Mouse (Mus musculus): ENCODE data around the gene Rab10. TPM values are rescaled to one million over a fixed set of nuclear protein-coding genes. Genes with fewer than 3 reads are reported as not detected.
A peak's percentile ranks its signal among the peaks of the same experiment; 100 is the strongest.

The Rab10 gene
- total RNA-seq, 4 experiments from 2014 or later = 179 to 239 (median 190) TPM

GRCm38 (mm10) chr12:3291849-3292248 lies 17.9 kb downstream of the Rab10 start:
- no peak for DNase-seq

DNA sequence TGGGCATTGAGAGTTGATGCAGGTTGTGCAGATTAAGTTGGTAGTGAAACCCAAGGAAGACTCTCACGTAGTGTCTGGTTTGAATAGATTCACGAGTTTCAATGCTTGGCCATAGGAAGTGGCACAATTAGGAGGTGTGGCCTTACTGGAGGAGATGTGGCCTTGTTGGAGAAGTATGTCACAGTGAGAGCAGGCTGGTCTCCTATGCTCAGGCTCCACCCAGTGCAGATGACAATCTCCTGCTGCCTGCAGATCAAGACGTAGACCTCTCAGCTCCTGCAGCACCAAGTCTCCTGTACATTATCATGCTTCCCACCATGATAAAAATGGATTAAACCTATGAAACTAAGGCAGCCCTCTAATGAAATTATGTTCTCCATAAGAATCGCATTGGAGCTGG lies 18.7 kb downstream of the Rab10 start:
- DNase-seq = no peak

GRCm38 (mm10) chr12:3288440-3288839 lies 21.3 kb downstream of the Rab10 start:
- no peak for DNase-seq

- DNase-seq = no peak
Measured at GRCm38 (mm10) chr12:3285919-3286318, 23.9 kb downstream of the Rab10 start.

GRCm38 (mm10) chr12:3285377-3285776 lies 24.4 kb downstream of the Rab10 start:
- no peak for DNase-seq

- no peak for DNase-seq
Measured at GRCm38 (mm10) chr12:3284463-3284862, 25.3 kb downstream of the Rab10 start.

DNA sequence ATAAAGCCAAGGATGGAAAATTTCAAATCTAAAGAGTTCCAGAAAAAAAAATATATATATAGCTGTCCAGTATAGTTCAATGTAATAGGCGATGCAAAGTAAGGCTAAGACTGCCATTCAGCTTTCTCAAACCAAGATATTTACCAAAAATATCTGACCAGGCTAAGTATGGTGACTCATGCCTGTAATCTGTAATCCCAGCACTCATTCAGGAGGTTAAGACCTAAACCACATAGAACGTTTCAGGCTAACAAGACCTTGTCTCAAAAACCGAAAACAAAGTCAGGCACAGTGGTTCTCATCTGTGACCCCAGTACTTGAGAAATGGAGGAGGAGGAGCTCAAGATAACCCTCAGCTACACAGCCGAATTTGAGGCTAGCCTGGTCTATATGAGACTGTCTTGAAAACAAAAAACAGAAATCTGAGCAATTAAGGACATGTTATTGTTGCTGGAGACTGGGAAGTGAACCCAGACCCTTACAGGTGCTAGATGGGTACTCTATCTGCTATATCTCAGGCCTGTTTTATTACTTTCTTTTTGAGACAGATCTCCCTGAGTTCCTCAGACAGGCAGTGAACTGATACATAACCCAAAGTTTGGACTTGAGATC lies 25.8 kb downstream of the Rab10 start:
- DNase-seq = no peak

- DNase-seq = peak; percentile 68
Measured at GRCm38 (mm10) chr12:3282954-3283353, 26.8 kb downstream of the Rab10 start.

GRCm38 (mm10) chr12:3282520-3282919 lies 27.2 kb downstream of the Rab10 start:
- DNase-seq = no peak

DNA sequence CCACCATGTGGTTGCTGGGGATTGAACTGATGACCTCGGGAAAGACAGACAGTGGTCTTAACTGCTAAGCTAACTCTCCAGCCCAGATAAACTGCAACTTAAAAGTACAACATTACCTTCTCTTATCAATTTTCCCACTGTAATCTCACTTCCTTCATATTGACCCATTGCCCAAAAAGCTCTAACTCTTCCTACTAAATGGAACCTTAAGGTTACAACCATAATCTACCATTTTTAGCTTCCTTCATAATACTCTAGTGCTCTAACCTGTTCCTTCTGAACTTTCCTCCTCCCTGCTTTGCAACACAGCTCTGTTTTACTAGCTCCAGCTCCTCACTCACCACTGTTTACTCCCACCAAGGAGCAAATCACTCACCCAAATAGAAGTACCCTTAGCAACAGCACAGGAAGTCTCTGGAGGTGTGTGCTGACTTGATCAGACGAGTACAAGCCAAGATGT lies 30.9 kb downstream of the Rab10 start:
- DNase-seq = no peak

GRCm38 (mm10) chr12:3270818-3271217 lies 39.0 kb downstream of the Rab10 start:
- DNase-seq = no peak

GRCm38 (mm10) chr12:3267397-3267796 lies 42.4 kb downstream of the Rab10 start:
- no peak for DNase-seq

- DNase-seq = no peak
Measured at GRCm38 (mm10) chr12:3265188-3265587, 44.6 kb downstream of the Rab10 start.

DNA sequence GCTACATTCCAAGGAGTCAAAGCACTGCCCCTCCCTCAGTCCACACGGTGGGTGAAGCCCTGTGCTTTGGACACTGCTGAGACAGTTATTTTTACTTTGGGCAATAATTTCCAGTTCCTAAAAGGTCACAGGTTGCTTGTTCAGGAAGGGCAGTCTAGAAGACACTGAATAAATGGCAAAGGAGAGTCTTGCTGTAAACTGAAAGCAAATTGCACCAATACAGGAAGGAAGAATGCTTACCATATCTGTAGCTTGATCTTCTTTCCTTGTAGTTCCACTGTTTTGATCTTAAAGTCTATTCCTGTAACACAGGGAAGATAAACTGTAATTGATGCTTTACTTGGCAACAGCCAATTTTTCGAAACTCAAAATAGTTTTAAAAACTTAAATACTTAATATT lies 45.3 kb downstream of the Rab10 start:
- DNase-seq = no peak

DNA sequence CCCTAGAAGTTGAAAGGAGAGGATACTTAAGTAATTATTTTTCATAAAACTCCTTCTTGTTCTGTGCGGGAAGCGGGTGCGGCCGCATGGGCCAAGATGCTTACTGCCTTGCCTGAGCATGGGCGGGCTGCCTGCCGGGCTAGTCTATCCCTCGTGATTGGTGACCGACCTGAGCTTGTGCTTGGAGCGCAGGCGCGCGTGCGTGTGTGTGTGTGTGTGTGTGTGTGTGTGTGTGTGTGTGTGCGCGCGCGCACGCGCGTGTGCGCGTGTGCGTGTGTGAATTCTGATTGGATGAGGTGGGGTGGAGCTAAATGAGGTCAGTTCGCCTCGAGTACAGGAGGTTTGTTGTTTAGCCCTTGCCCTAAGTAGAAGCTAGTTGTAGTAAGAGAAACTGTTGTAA lies 48.2 kb downstream of the Rab10 start:
- DNase-seq = no peak

DNA sequence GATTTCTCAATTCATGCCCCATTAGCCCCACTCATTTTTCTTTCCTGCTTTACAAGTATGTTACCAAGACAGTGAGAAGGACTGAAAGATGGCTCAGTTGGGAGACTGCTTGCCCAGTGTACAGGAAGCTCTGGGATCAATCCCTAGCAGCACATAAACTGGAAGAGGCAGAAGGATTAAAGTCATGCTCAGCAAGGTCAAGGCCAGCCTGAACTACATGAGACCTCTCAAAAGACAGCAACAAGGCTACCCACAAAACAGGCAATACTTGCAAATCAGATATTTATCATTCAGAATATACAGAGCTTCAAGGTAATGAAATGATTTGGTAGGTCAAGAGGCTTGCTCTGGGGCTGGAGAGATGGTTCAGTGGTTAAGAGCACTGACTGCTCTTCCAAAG lies 53.8 kb downstream of the Rab10 start:
- peak; percentile 55 for DNase-seq

DNA sequence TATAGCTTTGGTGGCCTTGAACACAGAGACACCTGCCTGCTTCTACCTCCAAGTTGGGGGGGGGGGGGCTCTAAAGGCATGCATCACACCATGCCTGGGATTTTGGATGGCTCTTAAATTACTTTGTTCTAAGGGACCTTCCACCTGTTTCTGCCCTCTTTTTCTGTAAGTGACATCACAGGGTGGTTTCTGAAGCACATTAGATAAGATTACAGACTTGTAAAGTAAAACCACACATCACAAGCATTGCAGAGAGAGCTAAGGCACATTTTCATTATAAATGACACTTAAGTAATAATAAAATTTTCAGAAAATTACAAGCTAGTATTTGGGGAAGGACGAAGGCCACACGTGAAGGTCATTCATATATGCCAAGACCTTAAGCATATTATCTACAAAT lies 54.3 kb downstream of the Rab10 start:
- DNase-seq = no peak

DNA sequence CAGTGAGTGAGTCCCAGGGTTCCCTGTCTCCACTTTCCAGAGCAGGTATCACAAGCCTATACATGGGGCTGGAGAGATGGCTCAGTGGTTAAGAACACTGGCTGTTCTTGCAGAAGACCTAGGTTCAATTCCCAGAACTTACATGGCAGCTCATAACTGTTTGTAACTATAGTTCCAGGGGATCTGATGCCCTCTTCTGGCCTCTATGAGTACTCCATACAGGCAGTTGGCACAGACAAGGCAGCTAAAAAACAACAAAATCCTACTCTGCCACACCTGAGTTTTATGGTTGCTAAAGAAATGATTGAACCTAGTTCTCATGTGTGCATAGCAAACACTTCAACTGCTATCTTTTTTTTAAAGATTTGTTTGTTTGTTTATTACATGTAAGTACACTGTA lies 56.2 kb downstream of the Rab10 start:
- DNase-seq = no peak

DNA sequence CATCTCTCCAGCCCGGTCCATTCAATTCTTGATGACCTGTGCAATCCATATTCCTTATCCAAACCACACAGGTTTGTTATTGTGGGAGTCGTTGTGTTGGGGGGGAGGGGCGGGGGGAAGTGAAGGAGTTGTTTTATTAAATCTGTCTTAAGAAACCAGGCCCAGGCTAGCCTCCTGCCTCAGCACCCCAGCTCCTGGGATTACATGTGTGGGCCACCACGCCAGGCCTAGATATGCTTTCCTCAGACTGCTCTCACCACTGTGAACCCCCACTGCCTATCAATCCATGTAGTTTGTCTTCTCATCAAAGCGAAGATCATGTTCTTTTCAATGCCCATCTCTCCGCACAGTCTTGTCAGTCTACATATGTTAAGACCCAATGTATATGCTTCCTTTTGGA lies 63.7 kb downstream of the Rab10 start:
- no peak for DNase-seq

GRCm38 (mm10) chr12:3239544-3239943 lies 70.2 kb downstream of the Rab10 start:
- no peak for DNase-seq

DNA sequence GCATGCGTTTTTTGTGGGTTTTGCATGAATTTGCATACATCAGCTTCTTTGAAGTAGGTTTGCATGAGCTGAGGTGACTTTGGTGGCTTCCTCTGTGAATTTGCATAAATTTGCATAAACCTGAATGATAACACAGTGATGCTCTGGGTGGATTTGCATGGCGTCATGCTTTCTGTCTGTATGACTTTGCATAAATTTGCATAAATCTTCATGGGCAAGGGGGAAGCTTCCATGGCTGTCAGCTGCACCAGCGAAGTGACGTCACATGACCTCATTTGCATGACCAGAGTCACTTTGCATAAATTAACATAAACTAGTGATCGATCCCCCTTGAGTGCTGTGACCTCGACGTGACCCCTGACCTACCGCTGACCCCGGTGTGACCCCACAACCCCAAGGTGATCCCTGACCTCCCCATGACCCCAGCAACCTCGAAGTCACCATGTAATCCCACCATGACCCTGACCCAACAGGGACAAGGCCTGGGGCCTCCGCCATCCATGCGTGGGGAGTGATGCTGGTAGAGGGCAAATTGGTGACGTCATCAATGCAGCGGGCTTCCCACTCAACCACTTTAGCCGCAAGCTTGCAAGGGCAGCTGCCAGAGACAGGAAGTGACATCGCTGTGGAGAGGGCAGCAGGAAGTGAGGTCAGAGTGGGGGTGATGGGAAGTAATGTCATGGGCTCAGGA lies 71.3 kb downstream of the Rab10 start:
- DNase-seq = no peak

- no peak for DNase-seq
Measured at GRCm38 (mm10) chr12:3237799-3238198, 72.0 kb downstream of the Rab10 start.

DNA sequence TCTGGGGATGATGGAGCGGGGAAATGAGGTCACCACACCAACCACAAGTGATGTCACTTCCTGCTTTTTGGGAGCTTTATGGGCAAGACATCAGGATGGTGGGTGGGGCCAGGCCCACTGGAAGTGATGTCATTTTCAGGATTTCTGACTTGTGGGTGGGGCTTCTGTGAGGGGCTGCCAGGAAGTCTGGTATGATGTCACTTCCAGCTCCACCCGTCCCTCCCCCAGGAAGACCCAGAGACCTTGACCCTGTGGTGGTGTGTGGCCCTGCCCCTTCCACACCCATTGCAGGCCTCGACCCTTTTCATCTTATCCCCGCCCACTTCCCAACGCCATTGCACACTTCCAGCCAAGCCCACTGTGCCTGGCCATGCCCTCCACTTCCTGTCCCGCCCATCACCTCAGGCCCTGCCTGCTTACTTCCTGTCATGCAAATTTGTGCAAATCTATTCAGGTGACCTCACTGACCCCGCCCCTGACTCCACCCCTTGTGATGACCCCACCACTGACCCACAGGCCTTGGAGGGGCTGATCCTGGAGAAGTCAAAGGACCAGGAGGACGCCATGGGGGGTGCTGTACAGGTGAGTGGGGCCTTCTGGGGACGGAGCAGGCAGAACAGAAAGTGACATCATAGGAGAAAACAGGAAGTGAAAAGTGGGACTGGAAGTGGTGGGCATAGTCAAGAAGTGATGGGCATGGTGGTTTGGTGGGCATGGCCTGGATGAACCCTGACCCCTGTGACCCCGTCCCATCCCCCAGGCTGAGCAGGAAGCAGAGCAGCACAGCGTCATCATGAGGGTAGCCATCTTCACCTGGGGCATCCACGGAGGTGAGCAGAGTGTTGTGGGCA lies 72.7 kb downstream of the Rab10 start:
- DNase-seq = peak; percentile 54

All from adrenal gland, adult 8-10 months (tissue).